Mouse (Mus musculus) intestine, embryonic 16.5 days (tissue): ENCODE results near the gene Smpd3. TPM values are rescaled to one million over a fixed set of nuclear protein-coding genes. Genes with fewer than 3 reads are reported as not detected.

Experiments used
- ATAC-seq: fragments of 200-750 bp; cut with Nextera tagmentation; 2 replicates; pipeline ENCODE4 v1.8.0; 2017; ENCODE audit warnings: moderate TSS enrichment, moderate library complexity
- H3K27ac ChIP-seq: fragments of 300-500 bp; sonication (generic); 2 replicates; pipeline ENCODE4 v1.5.1; 2014; ENCODE audit warnings: mild to moderate bottlenecking, low read length
- H3K27me3 ChIP-seq: fragments of 300-500 bp; sonication (generic); replicated peaks from 2 replicates; pipeline ENCODE4 v1.6.1; 2014; ENCODE audit warnings: low read length, control low read depth, mixed read lengths; ENCODE audit not compliant: control insufficient read depth, insufficient read depth
- H3K36me3 ChIP-seq: fragments of 300-500 bp; sonication (generic); 2 replicates; pipeline ENCODE4 v1.6.1; 2014; ENCODE audit warnings: low read length, control low read depth; ENCODE audit not compliant: control insufficient read depth, insufficient read depth
- H3K4me1 ChIP-seq: fragments of 300-500 bp; sonication (generic); 2 replicates; pipeline ENCODE4 v1.6.1; 2014; ENCODE audit warnings: low read length, control low read depth, mixed read lengths; ENCODE audit not compliant: control insufficient read depth, insufficient read depth
- H3K4me2 ChIP-seq: fragments of 300-500 bp; sonication (generic); 2 replicates; pipeline ENCODE4 v1.6.1; 2014; ENCODE audit warnings: low read depth, low read length, control low read depth
- H3K4me3 ChIP-seq: fragments of 300-500 bp; sonication (generic); 2 replicates; pipeline ENCODE4 v1.5.1; 2014; ENCODE audit warnings: mild to moderate bottlenecking, low read length
- H3K9ac ChIP-seq: fragments of 300-500 bp; sonication (generic); 2 replicates; pipeline ENCODE4 v1.6.1; 2014; ENCODE audit warnings: low read depth, low read length
- H3K9me3 ChIP-seq: fragments of 300-500 bp; sonication (generic); 2 replicates; pipeline ENCODE4 v1.6.1; 2016; ENCODE audit warnings: low read length, control low read depth; ENCODE audit not compliant: control insufficient read depth
- WGBS: fragments of 180-500 bp; shearing (Covaris S2); extraction: QIAGEN DNeasy Blood & Tissue Kit; methylation state at CpG from one replicate; pipeline ENCODE4 v1.1.7; 2014; 5-methylcytosine and 5-hydroxymethylcytosine counted together
- polyA plus RNA-seq: library from polyadenylated mRNA; unstranded; fragments of >200 nt; fragmentation: Nextera tagmentation; extraction: Ambion mirVana; gene quantifications from 2 replicates; pipeline ENCODE4 v1.2.1, GENCODE M21; 2015

Gene Smpd3
- polyA plus RNA-seq, 1 experiment from 2014 or later, result 23.3 TPM

DNA sequence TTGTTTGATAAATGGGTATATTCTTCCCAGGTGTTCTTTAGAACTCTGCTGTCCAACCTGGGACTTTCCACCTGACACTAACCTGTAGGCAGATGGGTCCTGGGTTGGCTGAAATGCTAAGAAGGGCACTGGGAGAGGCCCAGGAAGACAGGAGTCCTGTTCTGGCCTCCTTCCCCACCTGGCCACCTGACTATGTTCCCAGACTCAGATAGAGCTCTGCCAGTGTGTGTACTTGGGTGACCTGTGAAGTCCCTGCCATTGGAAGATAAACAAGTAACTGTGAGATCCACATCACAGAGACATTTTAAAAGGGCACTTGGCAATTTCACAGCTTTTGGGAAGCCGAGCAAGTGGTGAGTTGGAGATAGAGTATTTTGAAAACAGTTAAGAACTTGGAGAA is 31.7 kb downstream of the Smpd3 start:
- no peaks in the 10 kb centered on the region for H3K27me3 ChIP-seq
- no peak for ATAC-seq
- WGBS, result 61% methylated on average over 1 of the region's 1 CpGs
- no peaks in the 10 kb centered on the region for H3K36me3 ChIP-seq
- peaks cover 18% of the 10 kb centered on the region for H3K4me1 ChIP-seq
- no peak overlapping the region for H3K4me2 ChIP-seq
- no peak overlapping the region for H3K9ac ChIP-seq
- no peak overlapping the region for H3K4me3 ChIP-seq
- H3K27ac ChIP-seq, result no peak overlapping the region; the same call in 1 of the 2 replicates
- no peaks in the 10 kb centered on the region for H3K9me3 ChIP-seq

DNA sequence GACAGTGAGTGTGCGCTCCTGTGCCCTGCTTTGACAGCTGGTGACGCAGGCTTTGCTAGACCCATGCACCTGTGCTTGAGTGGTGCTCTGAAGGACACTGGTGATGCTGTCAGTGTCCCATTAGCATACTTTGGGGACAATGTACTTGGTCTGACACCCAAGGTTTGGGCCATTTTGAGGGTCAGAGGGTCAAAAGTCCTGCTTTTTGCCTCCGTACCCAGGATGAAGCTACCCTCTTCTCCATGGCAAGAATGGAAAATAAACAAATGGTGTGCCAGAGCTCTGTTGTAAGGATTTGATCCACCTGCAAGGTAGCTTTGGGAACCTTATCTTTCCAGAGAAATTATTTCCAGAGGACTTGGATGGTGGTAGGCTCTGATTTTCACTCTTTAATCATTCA is 32.5 kb downstream of the Smpd3 start:
- 90% methylated on average over 3 of the region's 3 CpGs for WGBS
- no peak overlapping the region for H3K27ac ChIP-seq
- ATAC-seq, result no peak

DNA sequence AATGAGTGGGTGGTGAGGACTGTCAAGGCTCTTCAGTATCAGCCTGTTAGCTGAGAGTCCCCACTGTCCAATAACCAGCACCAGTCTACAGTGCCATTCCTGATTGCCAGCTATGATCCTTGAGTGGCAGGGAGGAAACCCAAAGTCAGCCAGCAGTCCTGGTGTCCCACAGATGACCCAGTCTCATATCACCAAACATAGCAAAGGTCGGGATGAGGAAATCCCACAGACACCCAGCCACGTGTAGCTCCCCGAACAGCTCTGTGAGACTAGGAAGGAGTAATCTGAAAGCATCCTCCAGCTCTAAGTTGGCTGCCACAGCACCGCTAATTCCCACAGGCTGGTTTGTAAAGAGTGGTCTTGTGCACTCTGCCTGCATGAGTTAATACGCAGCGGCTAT is 33.5 kb downstream of the Smpd3 start:
- H3K9ac ChIP-seq, result no peak overlapping the region
- no peak overlapping the region for H3K4me3 ChIP-seq
- H3K36me3 ChIP-seq, result no peaks in the 10 kb centered on the region
- H3K27ac ChIP-seq, result no peak overlapping the region
- H3K27me3 ChIP-seq, result no peaks in the 10 kb centered on the region
- 68% methylated on average over 6 of the region's 6 CpGs for WGBS
- peaks cover 18% of the 10 kb centered on the region for H3K4me1 ChIP-seq
- no peak for ATAC-seq
- no peaks in the 10 kb centered on the region for H3K9me3 ChIP-seq
- no peak overlapping the region for H3K4me2 ChIP-seq

More for the DNA sequence above, 32.5 kb downstream of the Smpd3 start:
- Histone ChIP-seq H3K9me3 (no peaks in the 10 kb centered on the region), H3K36me3 (no peaks in the 10 kb centered on the region), H3K4me2 (no peak overlapping the region), H3K27me3 (no peaks in the 10 kb centered on the region), H3K4me3 (no peak overlapping the region), H3K9ac (no peak overlapping the region), H3K4me1 (peaks cover 18% of the 10 kb centered on the region)

DNA sequence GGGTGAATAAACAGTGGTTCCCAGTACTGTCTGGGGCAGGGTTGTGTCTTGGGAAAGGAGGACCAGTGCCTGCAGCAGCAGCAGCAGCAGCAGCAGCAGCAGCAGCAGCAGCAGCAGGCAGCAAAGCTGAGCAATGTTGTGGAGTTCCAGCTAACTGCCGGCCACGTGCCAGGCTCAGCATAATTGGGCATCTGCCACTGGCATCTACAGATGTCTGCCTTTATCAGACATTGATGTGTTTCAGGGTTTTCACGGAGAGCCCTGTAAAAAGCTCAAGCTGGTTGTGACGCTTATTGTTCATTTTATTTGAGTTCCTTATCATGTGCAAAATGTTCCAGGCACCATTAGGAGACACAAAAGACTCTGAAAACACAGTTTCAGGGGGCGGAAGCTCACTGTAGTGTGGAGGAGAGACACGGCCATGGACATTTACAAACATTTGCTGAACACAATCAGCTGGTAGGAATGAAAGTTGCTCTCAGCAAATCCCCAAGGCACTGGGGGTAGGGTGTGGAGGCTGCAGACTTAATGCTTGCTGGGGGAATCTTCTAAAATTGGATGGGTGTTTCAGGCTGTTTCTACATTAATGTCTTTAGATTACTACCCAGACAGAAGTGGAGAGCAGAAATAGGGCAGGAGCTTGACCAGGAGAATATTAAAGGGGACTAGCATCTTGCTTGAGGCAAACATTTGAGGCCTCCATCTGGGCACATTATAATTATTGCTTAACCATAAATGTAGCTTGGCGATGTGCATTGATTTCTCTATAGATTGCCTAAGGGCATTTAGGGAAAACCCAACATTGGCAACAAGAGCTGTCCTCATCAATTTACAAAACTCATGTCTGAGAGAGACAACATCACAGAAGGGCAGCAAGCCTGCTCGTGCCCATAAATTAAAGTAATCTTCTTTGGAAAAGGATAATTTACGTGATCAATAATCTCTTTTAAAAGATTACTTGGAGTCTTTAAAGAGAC is 36.8 kb downstream of the Smpd3 start:
- H3K4me2 ChIP-seq, result no peak overlapping the region
- no peak overlapping the region for H3K4me3 ChIP-seq
- ATAC-seq, result no peak

DNA sequence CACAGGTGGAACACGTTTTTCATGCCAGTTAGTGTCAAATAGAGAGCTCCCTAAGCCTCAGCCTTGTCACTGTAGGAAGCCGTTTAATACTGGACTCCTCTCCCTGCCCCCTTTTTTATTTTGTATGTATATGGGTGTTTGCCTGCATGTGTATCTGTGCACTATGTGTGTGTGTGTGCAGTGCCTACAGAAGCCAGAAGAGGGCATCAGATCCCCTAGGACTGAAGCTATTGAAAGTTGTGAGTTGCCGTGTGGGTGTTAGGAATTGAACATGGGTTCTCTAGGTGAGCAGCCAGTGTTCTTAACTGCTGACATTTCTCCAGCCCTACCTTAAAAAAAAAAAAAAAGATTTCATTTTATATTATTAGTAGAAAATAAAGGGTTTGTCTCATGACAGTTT is 38.1 kb downstream of the Smpd3 start:
- Histone ChIP-seq H3K4me2 (no peak overlapping the region), H3K9ac (no peak overlapping the region), H3K36me3 (no peaks in the 10 kb centered on the region), H3K27ac (no peak overlapping the region), H3K27me3 (no peaks in the 10 kb centered on the region), H3K4me1 (peaks cover 5% of the 10 kb centered on the region), H3K4me3 (no peak overlapping the region), H3K9me3 (no peaks in the 10 kb centered on the region)
- ATAC-seq, result no peak
- WGBS, result 87% methylated on average over 3 of the region's 3 CpGs

More for the DNA sequence above, 36.8 kb downstream of the Smpd3 start:
- H3K9me3 ChIP-seq, result no peaks in the 10 kb centered on the region
- H3K27me3 ChIP-seq, result no peaks in the 10 kb centered on the region
- no peak overlapping the region for H3K27ac ChIP-seq
- H3K9ac ChIP-seq, result no peak overlapping the region
- WGBS, result 57% methylated on average over 9 of the region's 9 CpGs
- H3K4me1 ChIP-seq, result peaks cover 7% of the 10 kb centered on the region
- H3K36me3 ChIP-seq, result no peaks in the 10 kb centered on the region

DNA sequence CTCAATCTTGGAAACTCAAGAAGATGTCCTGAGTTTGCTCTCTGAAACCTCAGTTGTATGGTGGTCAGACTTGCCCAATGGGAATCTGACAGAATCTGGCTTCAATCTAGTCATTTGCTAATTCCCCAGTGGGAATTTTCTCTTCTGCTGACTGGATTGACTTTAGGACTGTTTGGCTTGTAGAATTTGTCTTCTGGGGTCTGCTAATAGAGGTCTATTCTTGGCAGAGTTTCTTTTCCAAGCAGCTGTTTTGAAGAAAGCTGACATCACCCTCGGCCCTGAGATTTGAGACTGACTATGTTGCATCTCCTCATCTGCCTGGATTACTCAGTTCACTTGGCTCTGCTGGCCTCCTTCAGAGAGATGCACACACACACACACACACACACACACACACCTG is 38.9 kb downstream of the Smpd3 start:
- Histone ChIP-seq H3K9ac (no peak overlapping the region), H3K4me2 (no peak overlapping the region), H3K36me3 (no peaks in the 10 kb centered on the region), H3K27ac (0 out of 2 replicates have a peak overlapping the region, but pooled peaks have one; percentile 11), H3K9me3 (no peaks in the 10 kb centered on the region), H3K4me3 (no peak overlapping the region), H3K4me1 (peaks cover 5% of the 10 kb centered on the region), H3K27me3 (no peaks in the 10 kb centered on the region)
- ATAC-seq, result no peak
- 48% methylated on average over 1 of the region's 1 CpGs for WGBS

DNA sequence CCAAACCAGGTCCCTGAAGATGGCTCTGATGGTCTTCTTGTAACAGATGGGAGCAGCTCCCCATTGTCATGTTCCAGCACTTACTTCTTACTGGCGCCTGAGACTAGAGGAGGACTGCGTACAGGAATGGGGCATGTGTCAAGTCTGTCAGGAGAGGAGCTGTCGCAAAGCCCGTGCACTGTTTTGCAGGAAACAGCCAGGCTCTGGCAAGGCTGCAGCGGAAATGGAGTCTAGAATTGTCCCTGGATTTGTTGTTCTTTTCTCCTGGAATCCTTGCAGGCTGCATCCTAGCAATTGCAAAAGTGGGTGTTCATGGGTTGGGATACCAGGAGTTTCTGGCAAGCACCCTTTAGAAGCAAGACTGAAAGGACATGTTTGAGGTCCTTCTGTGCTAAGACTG is 39.5 kb downstream of the Smpd3 start:
- Histone ChIP-seq H3K4me3 (no peak overlapping the region), H3K4me1 (peaks cover 5% of the 10 kb centered on the region), H3K27me3 (no peaks in the 10 kb centered on the region), H3K27ac (peak overlapping the region; percentile 11; the same call in 1 of the 2 replicates), H3K36me3 (no peaks in the 10 kb centered on the region), H3K9ac (no peak overlapping the region), H3K4me2 (no peak overlapping the region), H3K9me3 (no peaks in the 10 kb centered on the region)
- 49% methylated on average over 5 of the region's 5 CpGs for WGBS
- no peak for ATAC-seq

DNA sequence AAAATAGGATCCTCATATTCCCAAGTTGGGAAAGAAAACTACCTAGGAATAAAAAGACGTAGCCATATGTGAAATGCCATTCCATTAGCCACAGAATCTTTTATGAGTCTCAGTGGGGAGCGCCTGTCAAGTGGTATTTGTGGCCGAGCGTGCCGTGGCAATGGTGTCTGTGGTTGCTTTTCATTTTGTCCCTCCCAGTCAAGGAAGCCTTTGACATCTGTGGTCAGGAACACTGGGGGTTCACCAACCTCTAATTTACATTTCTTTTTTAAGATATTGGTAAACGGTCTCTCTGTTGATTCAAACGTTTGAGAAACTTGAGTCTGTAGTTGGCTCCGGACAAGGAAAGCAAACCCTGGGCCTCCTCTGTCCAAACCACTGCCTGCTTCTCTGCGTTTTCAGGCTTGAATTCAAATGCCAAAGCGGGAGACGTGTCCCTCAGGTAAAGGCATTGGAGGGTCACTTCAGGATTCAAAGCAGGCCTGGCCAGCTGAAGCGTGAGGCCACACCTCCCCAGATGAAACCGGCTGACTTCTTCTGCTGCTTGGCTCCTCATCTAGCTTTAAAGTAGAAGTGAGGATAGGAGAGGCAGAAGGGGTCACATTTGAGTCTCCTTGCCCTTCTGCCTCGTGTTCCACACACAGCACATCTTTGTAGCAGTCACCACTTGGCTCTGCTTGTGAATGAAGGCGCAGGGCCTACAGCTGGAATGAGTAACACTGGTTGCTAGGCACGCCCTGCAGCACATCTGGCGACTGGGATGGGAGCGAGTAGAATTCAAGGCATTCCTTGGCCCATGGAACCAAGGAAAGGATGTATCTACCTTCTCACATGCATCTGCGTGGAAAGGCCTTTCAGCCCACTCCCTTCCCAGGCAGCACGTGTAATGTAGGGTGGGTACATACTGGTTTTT is 45.0 kb downstream of the Smpd3 start:
- Histone ChIP-seq H3K4me2 (no peak overlapping the region), H3K27me3 (no peaks in the 10 kb centered on the region), H3K4me3 (no peak overlapping the region), H3K9ac (no peak overlapping the region), H3K4me1 (0 out of 2 replicates have a peak, but pooled peaks cover 6% of the 10 kb centered on the region), H3K9me3 (no peaks in the 10 kb centered on the region), H3K27ac (no peak overlapping the region), H3K36me3 (no peaks in the 10 kb centered on the region)
- 77% methylated on average over 20 of the region's 20 CpGs for WGBS
- no peak for ATAC-seq

DNA sequence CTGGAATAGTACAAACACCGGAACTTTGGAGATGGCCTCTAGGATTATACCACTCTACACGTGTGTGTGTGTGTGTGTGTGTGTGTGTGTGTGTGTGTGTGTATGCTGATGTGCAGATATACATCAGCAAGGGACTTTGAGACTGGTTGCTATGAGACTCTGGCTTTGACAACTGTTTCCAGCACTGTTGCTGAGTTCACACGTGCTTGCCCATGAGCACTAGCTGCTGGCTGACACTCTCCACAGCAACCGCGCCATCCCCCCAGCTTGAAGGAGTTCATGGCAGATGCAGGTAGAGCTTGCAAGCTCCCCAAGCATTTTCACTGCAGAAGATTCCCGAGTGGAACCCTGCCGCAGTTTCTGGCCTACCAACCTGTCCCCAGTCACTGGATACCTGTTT is 48.3 kb downstream of the Smpd3 start:
- ATAC-seq, result 0 out of 2 replicates have a peak, but pooled peaks have one; percentile 14
- H3K4me1 ChIP-seq, result peaks cover 6% of the 10 kb centered on the region; the same call in 1 of the 2 replicates
- H3K4me2 ChIP-seq, result no peak overlapping the region
- H3K9me3 ChIP-seq, result no peaks in the 10 kb centered on the region
- WGBS, result 47% methylated on average over 7 of the region's 7 CpGs
- H3K27me3 ChIP-seq, result no peaks in the 10 kb centered on the region
- no peak overlapping the region for H3K9ac ChIP-seq
- H3K4me3 ChIP-seq, result no peak overlapping the region
- no peaks in the 10 kb centered on the region for H3K36me3 ChIP-seq
- H3K27ac ChIP-seq, result no peak overlapping the region
